Mouse (Mus musculus) kidney, adult 2 months (tissue): ENCODE data around the gene Ptprn.

Source experiments
- CTCF ChIP-seq: fragments of 200-500 bp; conservative IDR thresholded peaks from 2 replicates; pipeline ENCODE4 v1.5.1; 2011; ENCODE audit warnings: low read depth, mild to moderate bottlenecking, control low read depth, low read length, moderate library complexity, mixed read lengths; ENCODE audit not compliant: insufficient read depth, insufficient read length
- POLR2A ChIP-seq: fragments of 200-500 bp; IDR thresholded peaks from one replicate; pipeline ENCODE4 v1.6.1; 2011; ENCODE audit warnings: low read depth, low read length, control low read depth

DNA sequence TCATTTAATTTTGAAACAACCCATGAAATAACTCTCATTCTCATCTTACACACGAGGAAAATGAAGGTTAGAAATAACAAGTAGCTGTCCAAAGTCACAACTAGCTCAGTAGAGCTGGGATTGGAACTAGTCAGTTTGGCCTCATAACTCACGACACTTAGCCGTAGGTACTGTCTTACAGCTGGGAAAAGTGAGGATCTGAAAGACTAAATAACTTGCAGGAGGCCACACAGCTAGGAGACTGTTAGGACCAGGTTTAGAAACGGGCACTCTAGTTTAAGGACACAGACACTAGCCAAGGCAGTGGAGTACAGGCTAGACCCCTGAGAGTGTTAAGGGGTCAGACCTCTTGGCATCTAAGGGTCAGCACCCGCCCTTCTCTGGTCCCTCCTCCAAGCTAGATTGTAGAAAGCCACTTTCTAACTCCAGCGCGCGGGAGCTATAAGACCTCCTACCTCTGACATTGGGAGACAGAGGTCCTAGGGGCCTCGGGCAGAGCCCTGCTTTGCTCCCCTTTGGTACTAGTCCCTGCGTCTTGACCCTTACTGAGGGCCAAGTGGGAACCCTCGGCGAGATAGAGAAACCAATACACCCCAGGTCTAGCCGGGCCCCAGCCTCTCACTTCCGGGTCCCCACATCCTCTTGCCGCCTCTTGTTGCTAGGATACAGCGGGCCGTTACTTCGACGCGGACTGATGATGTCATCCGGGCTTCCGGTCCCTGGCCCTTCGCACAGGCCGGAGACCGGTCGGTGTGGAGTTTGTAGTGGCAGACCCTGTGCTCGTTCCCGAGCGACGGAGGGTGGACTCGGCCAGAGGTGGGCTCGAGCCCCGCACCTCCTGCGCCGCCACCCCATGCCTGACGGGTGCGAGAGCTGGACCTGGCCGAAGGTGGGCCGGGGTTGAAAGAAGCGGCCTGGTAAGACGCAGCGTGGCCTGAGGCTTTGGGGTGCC, 53.9 kb downstream of the Ptprn start, which contains the start of the genes Glb1l and Stk16:
- TF ChIP-seq CTCF (no peak), POLR2A (peak; percentile 78)
